In genomic region chr11:33939456-33940113, GRCm38 (mm10) we compare ENCODE assay signal across 23 mouse cellular contexts. TPM values are rescaled to one million over a fixed set of nuclear protein-coding genes. Genes with fewer than 3 reads are reported as not detected.
A peak's percentile ranks its signal among the peaks of the same experiment; 100 is the strongest.
DNase-seq lines count a peak whose midpoint lies in the region; ATAC-seq and TF ChIP-seq lines count a peak whose summit lies in the region.
"Had no signal": no experiment of that assay in that cellular context is flagged by ENCODE, and none has a peak within 500 bp of the region (broad histone marks: within the 10 kb centered on the region; RNA-seq: fewer than 3 reads in every experiment).

No protein-coding gene starts in this region.

- no peak for TF ChIP-seq POLR2A in spleen, adult 2 months (IDR thresholded peaks at IDR 0.05; ENCODE audit: low read depth, low read length)

- peak overlapping the region; percentile 72; the same call in 1 of the 2 replicates for H3K27ac ChIP-seq in spleen, adult 2 months (ENCODE audit: insufficient read depth, low read length)
- no peak overlapping the region for H3K27ac ChIP-seq in forebrain, embryonic 15.5 days (replicated peaks)
- H3K27ac ChIP-seq: embryonic facial prominence, embryonic 15.5 days; heart, adult 2 months; heart, embryonic 15.5 days; hindbrain, postnatal 0 days; liver, embryonic 14.5 days; midbrain, embryonic 15.5 days had no signal

- H3K9me3 ChIP-seq in forebrain, embryonic 15.5 days, result no peaks in the 10 kb centered on the region
- H3K9me3 ChIP-seq: embryonic facial prominence, embryonic 15.5 days; heart, embryonic 15.5 days; midbrain, embryonic 15.5 days had no signal

- no peak overlapping the region for H3K4me3 ChIP-seq in spleen, adult 2 months (ENCODE audit: extremely low read depth, insufficient read depth, insufficient read length)
- no peak overlapping the region for H3K4me3 ChIP-seq in forebrain, embryonic 15.5 days
- H3K4me3 ChIP-seq: embryonic facial prominence, embryonic 15.5 days; heart, adult 2 months; heart, embryonic 15.5 days; midbrain, embryonic 15.5 days had no signal

- no peak for DNase-seq in spleen, adult 2 months (ENCODE audit: low read depth in 1 of 2, low spot score in 2 of 2)
- DNase-seq in spleen, postnatal 14 days (ENCODE audit: low spot score in 2 of 2), result no peak
- DNase-seq in layer of hippocampus, adult 9-11 months, result no peak
- DNase-seq in heart, adult 9 months (ENCODE audit: low spot score in 2 of 2), result no peak
- no peak for DNase-seq in MN1 (ENCODE audit: low spot score)
- DNase-seq: adrenal gland, postnatal 25 days; cerebellum, adult 11-12 months; cerebellum, postnatal 14 days; kidney, adult 2 months; layer of hippocampus, postnatal 36 days; lung, postnatal 10 days had no signal

- no peak overlapping the region for H3K4me2 ChIP-seq in forebrain, embryonic 15.5 days (replicated peaks)
- H3K4me2 ChIP-seq: embryonic facial prominence, embryonic 15.5 days; heart, embryonic 15.5 days; midbrain, embryonic 15.5 days had no signal

- H3K9ac ChIP-seq in forebrain, embryonic 15.5 days (replicated peaks), result no peak overlapping the region
- H3K9ac ChIP-seq: embryonic facial prominence, embryonic 15.5 days; heart, embryonic 15.5 days; liver, embryonic 14.5 days; midbrain, embryonic 15.5 days had no signal

- H3K36me3 ChIP-seq in spleen, adult 2 months (ENCODE audit: control insufficient read depth, insufficient read depth, low read length), result no peaks in the 10 kb centered on the region
- H3K36me3 ChIP-seq in forebrain, embryonic 15.5 days, result no peaks in the 10 kb centered on the region
- H3K36me3 ChIP-seq: embryonic facial prominence, embryonic 15.5 days; heart, embryonic 15.5 days; midbrain, embryonic 15.5 days had no signal

- WGBS in spleen, adult 2 months, result 40% methylated on average over 4 of the region's 4 CpGs
- 87% methylated on average over 4 of the region's 4 CpGs for whole genome bisulfite sequencing in forebrain, embryonic 15.5 days

- H3K27me3 ChIP-seq in spleen, adult 2 months (ENCODE audit: control insufficient read depth, insufficient read depth, low read length), result no peaks in the 10 kb centered on the region
- H3K27me3 ChIP-seq in forebrain, embryonic 15.5 days, result no peaks in the 10 kb centered on the region
- H3K27me3 ChIP-seq: embryonic facial prominence, embryonic 15.5 days; heart, embryonic 15.5 days; midbrain, embryonic 15.5 days had no signal

- peak; percentile 58 for ATAC-seq in activated CD4-positive, CD25-positive, alpha-beta regulatory T cell, adult 4 months
- ATAC-seq in monocyte, adult 5-6 weeks (replicated peaks; ENCODE audit: insufficient number of reproducible peaks, low FRiP score, low TSS enrichment, poor library complexity, severe bottlenecking), result 0 out of 2 replicates have a peak, but pooled peaks have one; percentile 33
- no peak for ATAC-seq in forebrain, embryonic 15.5 days (replicated peaks)
- ATAC-seq: hindbrain, postnatal 0 days; midbrain, embryonic 15.5 days; Patski had no signal

- H3K4me1 ChIP-seq in spleen, adult 2 months (ENCODE audit: control insufficient read depth, insufficient read depth, insufficient read length), result peaks cover 6% of the 10 kb centered on the region; the same call in 1 of the 2 replicates
- H3K4me1 ChIP-seq in forebrain, embryonic 15.5 days, result no peaks in the 10 kb centered on the region
- H3K4me1 ChIP-seq: embryonic facial prominence, embryonic 15.5 days; heart, embryonic 15.5 days had no signal

- TF ChIP-seq CTCF in spleen, adult 2 months (IDR thresholded peaks at IDR 0.05; ENCODE audit: extremely low read depth, insufficient read depth, insufficient read length, insufficient replicate concordance), result no peak

RNA-seq across cellular contexts. Expression of gene Kcnmb1, which starts 23.2 kb away (rescaled TPM):
- polyA plus RNA-seq in spleen, adult 2 months (2012; rRNA removed), result 0.27 and 0.48 TPM in 2 replicates
- under 1 TPM; 0.60 TPM for polyA plus RNA-seq in activated CD4-positive, CD25-positive, alpha-beta regulatory T cell, adult 4 months (2017; shearing (Covaris generic))
- total RNA-seq in monocyte, adult 5-6 weeks (2017), result 0.19 TPM in 1 of 3 replicates, not detected in the others
- 0.11 and 0.15 TPM in 2 replicates for polyA plus RNA-seq in forebrain, embryonic 15.5 days (2015; fragmentation: Nextera tagmentation; extraction: Ambion mirVana)
- total RNA-seq: hematopoietic stem cell, adult 5-6 weeks had no signal
- polyA plus RNA-seq: Patski had no signal

RNA-seq across cellular contexts. Expression of gene Kcnip1, which starts 53.4 kb away (rescaled TPM):
- polyA plus RNA-seq in spleen, adult 2 months (2012; rRNA removed), result not detected in 2 replicates
- polyA plus RNA-seq in activated CD4-positive, CD25-positive, alpha-beta regulatory T cell, adult 4 months (2017; shearing (Covaris generic)), result not detected
- 0.19 TPM in 1 of 3 replicates, not detected in the others for total RNA-seq in monocyte, adult 5-6 weeks (2017)
- polyA plus RNA-seq in forebrain, embryonic 15.5 days (2015; fragmentation: Nextera tagmentation; extraction: Ambion mirVana), result 49.9 and 51.2 TPM in 2 replicates
- total RNA-seq: gastrocnemius, adult 8-10 months; hematopoietic stem cell, adult 5-6 weeks had no signal
- polyA plus RNA-seq: heart, embryonic 15.5 days; kidney, adult 2 months; Patski had no signal

Comparison
In these comparisons a context has a peak if more than half of its experiments do, and no peak if none do; other contexts are left out.
1. RNA of gene Kcnip1, which starts 53.4 kb away (polyA plus RNA-seq): 49.9 to 51.2 TPM in forebrain, embryonic 15.5 days; not detected in activated CD4-positive, CD25-positive, alpha-beta regulatory T cell, adult 4 months and not detected in spleen, adult 2 months; every median in the first group is over 10 times any median in the second.